Mouse (Mus musculus): ENCODE results near the gene Smcr8. TPM values are rescaled to one million over a fixed set of nuclear protein-coding genes. Genes with fewer than 3 reads are reported as not detected.
A peak's percentile ranks its signal among the peaks of the same experiment; 100 is the strongest.

Smcr8 gene
- polyA plus RNA-seq (2012; rRNA removed), result 3.8 and 5.8 TPM in 2 replicates

- WGBS, result under 1% methylated on average over 62 of the region's 62 CpGs
- Histone ChIP-seq H3K4me1 (ENCODE audit: control insufficient read depth, insufficient read depth, insufficient read length, low read length) (peaks cover 28% of the 10 kb centered on the region), H3K27me3 (ENCODE audit: control insufficient read depth, insufficient read depth, low read length) (no peaks in the 10 kb centered on the region), H3K27ac (ENCODE audit: insufficient read depth, low read depth, low read length) (peak within 1 kb of the TSS; percentile 74), H3K36me3 (ENCODE audit: control insufficient read depth, insufficient read depth, low read length) (peaks cover 2% of the 10 kb centered on the region), H3K4me3 (ENCODE audit: low read depth, low read length) (peak within 1 kb of the TSS; percentile 78)
- TF ChIP-seq CTCF (IDR thresholded peaks at IDR 0.05; ENCODE audit: extremely low read depth, insufficient read length, insufficient replicate concordance, low read depth, low read length) (no peak), POLR2A (IDR thresholded peaks at IDR 0.05; ENCODE audit: low read depth, low read length) (peak; percentile 73)
These were observed at the start of gene Smcr8, which contains the start of gene Top3a for GRCm38 (mm10) chr11:60776829-60777740. Smcr8 (plus strand) TSS chr11:60777524. Top3a (minus strand) TSS chr11:60777365.

- no peak for TF ChIP-seq CTCF (IDR thresholded peaks at IDR 0.05; ENCODE audit: extremely low read depth, insufficient read length, insufficient replicate concordance, low read depth, low read length)
- TF ChIP-seq POLR2A (IDR thresholded peaks at IDR 0.05; ENCODE audit: low read depth, low read length), result peak; percentile 63; the same call in 1 of the 2 replicates
- H3K27me3 ChIP-seq (ENCODE audit: control insufficient read depth, insufficient read depth, low read length), result no peaks in the 10 kb centered on the region
- peaks cover 20% of the 10 kb centered on the region; the same call in 1 of the 2 replicates for H3K4me1 ChIP-seq (ENCODE audit: control insufficient read depth, insufficient read depth, insufficient read length, low read length)
- H3K4me3 ChIP-seq (ENCODE audit: low read depth, low read length), result peak within 1 kb of the TSS; percentile 77
- peak within 1 kb of the TSS; percentile 76 for H3K27ac ChIP-seq (ENCODE audit: insufficient read depth, low read depth, low read length)
- WGBS, result under 1% methylated on average over 44 of the region's 44 CpGs
- H3K36me3 ChIP-seq (ENCODE audit: control insufficient read depth, insufficient read depth, low read length), result peaks cover 28% of the 10 kb centered on the region
These were observed 49.0 kb upstream of the Smcr8 start, which contains the start of gene Mief2 for GRCm38 (mm10) chr11:60728260-60728761. Mief2 (plus strand) TSS chr11:60728398.

- Histone ChIP-seq H3K4me3 (ENCODE audit: low read depth, low read length) (no peak overlapping the region), H3K27me3 (ENCODE audit: control insufficient read depth, insufficient read depth, low read length) (no peaks in the 10 kb centered on the region), H3K27ac (ENCODE audit: insufficient read depth, low read depth, low read length) (no peak overlapping the region), H3K36me3 (ENCODE audit: control insufficient read depth, insufficient read depth, low read length) (peaks cover 19% of the 10 kb centered on the region), H3K4me1 (ENCODE audit: control insufficient read depth, insufficient read depth, insufficient read length, low read length) (peaks cover 20% of the 10 kb centered on the region; the same call in 1 of the 2 replicates)
- WGBS, result 69% methylated on average over 6 of the region's 6 CpGs
- TF ChIP-seq CTCF (IDR thresholded peaks at IDR 0.05; ENCODE audit: extremely low read depth, insufficient read length, insufficient replicate concordance, low read depth, low read length) (no peak), POLR2A (IDR thresholded peaks at IDR 0.05; ENCODE audit: low read depth, low read length) (no peak)
These were observed 48.1 kb upstream of the Smcr8 start for GRCm38 (mm10) chr11:60729217-60729641.

GRCm38 (mm10) chr11:60730169-60730568, 47.2 kb upstream of the Smcr8 start:
- peaks cover 20% of the 10 kb centered on the region; the same call in 1 of the 2 replicates for H3K4me1 ChIP-seq (ENCODE audit: control insufficient read depth, insufficient read depth, insufficient read length, low read length)
- H3K36me3 ChIP-seq (ENCODE audit: control insufficient read depth, insufficient read depth, low read length), result peaks cover 13% of the 10 kb centered on the region
- 73% methylated on average over 9 of the region's 9 CpGs for WGBS
- no peak overlapping the region for H3K4me3 ChIP-seq (ENCODE audit: low read depth, low read length)
- TF ChIP-seq POLR2A (IDR thresholded peaks at IDR 0.05; ENCODE audit: low read depth, low read length), result no peak
- TF ChIP-seq CTCF (IDR thresholded peaks at IDR 0.05; ENCODE audit: extremely low read depth, insufficient read length, insufficient replicate concordance, low read depth, low read length), result no peak
- H3K27me3 ChIP-seq (ENCODE audit: control insufficient read depth, insufficient read depth, low read length), result no peaks in the 10 kb centered on the region
- H3K27ac ChIP-seq (ENCODE audit: insufficient read depth, low read depth, low read length), result no peak overlapping the region

GRCm38 (mm10) chr11:60731251-60731650, 46.1 kb upstream of the Smcr8 start:
- WGBS, result 92% methylated on average over 14 of the region's 14 CpGs
- no peaks in the 10 kb centered on the region for H3K27me3 ChIP-seq (ENCODE audit: control insufficient read depth, insufficient read depth, low read length)
- TF ChIP-seq CTCF (IDR thresholded peaks at IDR 0.05; ENCODE audit: extremely low read depth, insufficient read length, insufficient replicate concordance, low read depth, low read length), result no peak
- H3K36me3 ChIP-seq (ENCODE audit: control insufficient read depth, insufficient read depth, low read length), result peaks cover 13% of the 10 kb centered on the region
- H3K4me1 ChIP-seq (ENCODE audit: control insufficient read depth, insufficient read depth, insufficient read length, low read length), result peaks cover 15% of the 10 kb centered on the region; the same call in 1 of the 2 replicates
- H3K27ac ChIP-seq (ENCODE audit: insufficient read depth, low read depth, low read length), result no peak overlapping the region
- H3K4me3 ChIP-seq (ENCODE audit: low read depth, low read length), result no peak overlapping the region

GRCm38 (mm10) chr11:60734206-60734605, 43.1 kb upstream of the Smcr8 start:
- 38% methylated on average over 2 of the region's 2 CpGs for WGBS
- TF ChIP-seq POLR2A (IDR thresholded peaks at IDR 0.05; ENCODE audit: low read depth, low read length) (no peak), CTCF (IDR thresholded peaks at IDR 0.05; ENCODE audit: extremely low read depth, insufficient read length, insufficient replicate concordance, low read depth, low read length) (no peak)
- H3K4me3 ChIP-seq (ENCODE audit: low read depth, low read length), result no peak overlapping the region
- no peak overlapping the region for H3K27ac ChIP-seq (ENCODE audit: insufficient read depth, low read depth, low read length)
- peaks cover under 1% of the 10 kb centered on the region; the same call in 1 of the 2 replicates for H3K4me1 ChIP-seq (ENCODE audit: control insufficient read depth, insufficient read depth, insufficient read length, low read length)
- peaks cover 13% of the 10 kb centered on the region for H3K36me3 ChIP-seq (ENCODE audit: control insufficient read depth, insufficient read depth, low read length)
- no peaks in the 10 kb centered on the region for H3K27me3 ChIP-seq (ENCODE audit: control insufficient read depth, insufficient read depth, low read length)

- H3K4me1 ChIP-seq (ENCODE audit: control insufficient read depth, insufficient read depth, insufficient read length, low read length), result no peaks in the 10 kb centered on the region
- H3K27me3 ChIP-seq (ENCODE audit: control insufficient read depth, insufficient read depth, low read length), result no peaks in the 10 kb centered on the region
- WGBS, result 80% methylated on average over 5 of the region's 5 CpGs
- peaks cover 16% of the 10 kb centered on the region for H3K36me3 ChIP-seq (ENCODE audit: control insufficient read depth, insufficient read depth, low read length)
- TF ChIP-seq POLR2A (IDR thresholded peaks at IDR 0.05; ENCODE audit: low read depth, low read length), result no peak
- no peak for TF ChIP-seq CTCF (IDR thresholded peaks at IDR 0.05; ENCODE audit: extremely low read depth, insufficient read length, insufficient replicate concordance, low read depth, low read length)
- no peak overlapping the region for H3K4me3 ChIP-seq (ENCODE audit: low read depth, low read length)
- no peak overlapping the region for H3K27ac ChIP-seq (ENCODE audit: insufficient read depth, low read depth, low read length)
These were observed 42.1 kb upstream of the Smcr8 start for GRCm38 (mm10) chr11:60735191-60735590.
